Mouse (Mus musculus) bone marrow, adult 2 months (tissue): ENCODE results near the gene Mettl16.

Experiments used
- CTCF ChIP-seq: fragments of 200-500 bp; IDR thresholded peaks from 2 replicates; pipeline ENCODE4 v1.5.1; 2011; ENCODE audit warnings: low read length, control low read depth; ENCODE audit not compliant: control insufficient read depth, insufficient read depth
- POLR2A ChIP-seq: fragments of 200-500 bp; IDR thresholded peaks from 2 replicates; pipeline ENCODE4 v1.6.1; 2011; ENCODE audit warnings: low read depth, mild to moderate bottlenecking, control low read depth, low read length, borderline replicate concordance; ENCODE audit not compliant: control insufficient read depth

GRCm38 (mm10) chr11:74862129-74862528, 91.5 kb downstream of the Mettl16 start:
- TF ChIP-seq CTCF, result no peak
- TF ChIP-seq POLR2A, result no peak
